Mouse (Mus musculus): ENCODE measurements around the gene Arsb.

Arsb gene

DNA sequence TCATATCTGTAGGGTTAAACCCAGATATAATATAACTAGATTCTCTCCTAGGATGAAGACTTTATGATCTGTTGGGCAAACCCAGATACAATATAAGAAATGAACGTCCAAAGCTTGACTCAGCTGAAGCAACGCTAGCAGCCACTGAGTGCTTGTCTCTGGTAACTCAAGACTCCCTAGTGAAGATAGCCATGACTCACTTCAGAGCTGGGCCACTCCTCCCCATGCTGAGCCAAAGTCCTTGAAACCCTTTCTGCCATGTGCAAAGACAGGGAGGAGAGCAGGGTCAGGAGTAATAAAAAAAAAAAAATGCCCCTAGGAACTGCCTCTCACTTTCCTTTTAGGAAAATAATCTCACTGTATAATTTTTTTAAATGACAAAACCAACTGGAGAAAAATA lies 68.7 kb downstream of the Arsb start:
- DNase-seq (ENCODE audit: low spot score in 2 of 2): no peak

DNA sequence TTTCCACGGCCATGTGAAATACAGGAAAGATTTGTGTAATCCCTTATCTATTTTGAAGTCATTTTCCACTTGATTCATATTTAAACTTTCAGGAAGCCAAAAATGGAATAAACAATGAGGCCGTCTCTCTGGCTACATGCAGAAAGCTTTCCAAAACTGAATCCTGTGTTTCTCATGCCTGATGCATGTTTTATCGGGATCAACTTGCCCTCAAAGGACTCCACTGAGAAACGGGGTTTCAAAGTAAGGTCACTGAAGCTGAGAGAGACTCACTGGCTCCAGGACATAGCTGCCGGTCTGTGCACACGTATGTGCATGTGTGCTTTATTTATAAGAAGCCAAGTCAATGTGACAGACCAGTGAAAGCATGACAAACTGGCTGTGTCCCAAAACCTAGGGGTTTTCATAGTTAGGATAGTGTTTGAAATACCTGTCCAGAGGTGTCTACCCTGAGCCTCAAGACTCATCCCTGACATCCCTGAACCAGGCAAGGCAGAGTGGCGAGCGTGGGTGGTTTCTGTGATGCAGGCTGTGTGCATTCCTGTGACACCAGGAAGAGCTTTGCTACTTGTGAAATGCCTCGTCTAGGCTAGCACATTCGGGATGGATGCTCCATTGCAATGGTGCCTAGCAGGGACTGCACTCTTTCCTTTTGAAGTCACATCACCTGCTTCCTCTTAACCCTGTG lies 75.5 kb downstream of the Arsb start:
- no peak for DNase-seq (ENCODE audit: low spot score in 2 of 2)

DNA sequence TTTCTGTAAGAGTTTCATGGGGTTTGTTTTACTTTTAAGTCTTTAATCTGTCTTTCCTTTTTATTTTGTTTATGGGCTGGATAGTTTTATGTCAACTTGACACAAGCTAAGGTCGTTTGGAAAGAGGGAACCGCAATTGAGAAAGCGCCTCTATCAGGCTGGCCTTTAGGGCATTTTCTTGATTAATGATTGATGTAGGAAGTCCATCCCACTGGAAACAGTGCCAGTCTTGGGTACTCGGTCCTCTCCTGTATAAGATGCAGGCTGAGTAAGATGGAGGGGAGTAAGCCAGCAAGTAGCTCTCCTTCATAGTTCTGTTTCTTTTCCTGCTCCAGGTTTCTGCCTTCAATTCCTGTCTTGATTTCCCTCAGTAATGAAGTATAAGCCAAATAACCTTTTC lies 76.2 kb downstream of the Arsb start:
- DNase-seq (ENCODE audit: low spot score in 2 of 2): no peak

DNA sequence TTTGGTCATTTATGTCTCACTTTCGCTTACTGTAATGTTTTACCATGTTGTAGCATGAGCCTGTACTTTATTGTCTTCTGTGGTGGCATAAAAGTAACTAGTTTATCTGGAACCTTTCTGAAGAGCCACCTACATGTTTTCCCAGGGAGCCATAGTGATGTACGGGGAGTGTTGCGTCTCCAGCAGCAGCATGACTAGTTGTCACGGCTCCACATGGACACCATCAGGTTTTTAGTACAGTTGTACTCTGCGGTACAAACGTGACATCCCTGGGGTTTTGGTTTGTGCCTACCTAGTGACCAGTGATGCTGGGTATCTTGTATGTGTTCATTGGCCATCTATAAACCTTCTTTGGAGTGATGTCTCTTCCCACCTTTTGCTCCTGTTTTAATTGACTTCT lies 77.2 kb downstream of the Arsb start:
- no peak for DNase-seq (ENCODE audit: low spot score in 2 of 2)

DNA sequence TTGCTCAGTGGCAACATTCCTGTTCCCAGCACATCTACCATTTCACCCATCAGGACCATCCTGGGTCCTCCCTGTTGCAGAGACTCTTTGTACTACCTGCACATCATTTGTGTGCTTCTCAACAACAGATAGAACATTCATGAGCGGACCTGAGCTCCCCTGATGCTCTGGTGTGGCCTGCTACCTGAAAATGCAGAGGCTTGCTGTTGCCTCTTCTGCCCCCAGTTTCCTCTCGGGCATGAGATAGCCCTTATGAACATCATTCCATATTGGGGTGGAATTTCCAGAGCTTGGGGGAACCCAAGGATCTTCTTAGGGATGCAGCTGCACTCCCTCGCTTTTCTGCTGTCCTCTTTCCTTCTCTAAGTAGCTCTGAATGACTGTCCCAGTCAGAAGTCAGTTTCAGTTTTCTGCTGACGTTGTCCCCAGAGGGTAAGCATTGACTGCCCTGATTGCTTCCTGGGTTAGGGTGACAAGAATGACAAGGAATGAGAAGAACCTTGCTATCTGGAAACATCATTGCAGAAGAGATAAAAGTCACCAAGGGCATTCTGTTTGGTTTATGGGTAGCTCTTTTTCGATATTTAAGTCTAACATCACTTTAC lies 78.4 kb downstream of the Arsb start:
- no peak for DNase-seq (ENCODE audit: low spot score in 2 of 2)

DNA sequence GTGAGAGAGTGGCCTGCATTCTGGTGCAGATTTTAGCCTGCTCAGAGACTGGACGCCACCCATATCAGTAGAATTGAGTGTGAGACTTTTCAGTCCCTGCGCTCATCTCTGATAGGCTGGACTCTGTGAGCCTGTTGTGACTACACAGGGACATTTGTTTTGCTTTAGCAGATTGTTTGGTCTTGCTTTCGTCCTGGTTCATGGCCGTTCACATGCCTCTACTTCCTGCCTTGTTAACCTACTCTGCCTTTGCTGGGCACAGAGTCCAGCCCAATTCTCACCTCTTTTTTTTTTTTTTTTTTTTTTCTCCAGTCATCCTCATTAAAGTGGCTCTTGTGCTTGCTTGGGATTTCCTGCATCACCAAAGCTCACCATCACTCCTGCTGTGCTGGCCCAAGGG lies 79.2 kb downstream of the Arsb start:
- no peak for DNase-seq (ENCODE audit: low spot score in 2 of 2)

DNA sequence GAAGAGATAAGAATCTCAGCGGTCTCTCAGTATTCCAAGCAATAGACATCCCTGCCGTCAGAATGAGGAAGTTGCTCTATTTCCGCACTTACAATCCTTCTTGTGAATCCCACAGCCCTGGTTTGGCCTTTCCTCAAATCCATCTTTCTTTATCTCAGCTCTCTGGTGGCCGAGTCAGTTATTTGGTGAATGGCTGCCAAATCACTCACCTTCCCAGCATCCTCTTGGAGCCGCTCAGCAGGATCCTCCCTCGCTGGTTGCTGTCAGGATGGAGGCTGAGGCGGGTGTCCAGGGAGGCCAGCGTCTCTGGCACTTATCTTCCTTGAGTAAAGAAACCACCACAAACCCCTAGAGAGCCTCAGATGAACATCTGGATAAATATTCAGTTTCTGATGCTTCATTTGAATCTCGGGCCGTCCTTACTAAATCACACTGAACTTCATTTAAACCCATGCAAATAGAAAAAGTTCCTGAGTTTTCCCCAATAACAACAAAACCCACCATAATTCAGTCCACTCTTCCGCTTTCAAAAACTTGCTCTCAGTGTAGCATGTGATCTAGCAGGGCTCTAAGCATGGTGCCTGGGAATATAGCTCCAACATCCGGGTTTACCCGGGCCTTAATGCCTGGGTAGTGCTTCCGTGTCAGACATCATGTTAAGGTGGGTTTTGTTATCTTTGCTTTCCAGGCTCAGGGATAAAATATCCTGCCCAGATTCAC lies 81.1 kb downstream of the Arsb start:
- DNase-seq (ENCODE audit: low spot score in 2 of 2): no peak

DNA sequence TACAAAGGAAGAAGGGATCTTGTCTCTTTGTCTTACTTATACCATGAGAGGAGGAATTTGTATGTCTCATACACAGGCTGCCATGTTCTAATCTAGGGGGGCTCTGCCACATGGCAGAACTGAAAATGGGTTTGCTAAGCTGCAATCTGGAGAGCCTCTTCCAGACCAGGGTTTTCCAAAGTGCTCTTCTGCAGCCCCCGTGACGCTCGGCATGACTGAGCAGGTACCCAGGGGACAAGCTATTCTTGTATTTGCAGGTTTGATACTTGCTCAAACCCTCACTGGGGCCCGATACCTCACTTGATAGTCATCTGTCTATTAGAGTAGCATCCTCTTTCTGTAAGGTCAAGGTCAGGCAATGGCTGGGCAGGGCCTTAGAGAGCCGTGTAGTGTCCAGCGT lies 82.3 kb downstream of the Arsb start:
- DNase-seq (ENCODE audit: low spot score in 2 of 2): no peak

DNA sequence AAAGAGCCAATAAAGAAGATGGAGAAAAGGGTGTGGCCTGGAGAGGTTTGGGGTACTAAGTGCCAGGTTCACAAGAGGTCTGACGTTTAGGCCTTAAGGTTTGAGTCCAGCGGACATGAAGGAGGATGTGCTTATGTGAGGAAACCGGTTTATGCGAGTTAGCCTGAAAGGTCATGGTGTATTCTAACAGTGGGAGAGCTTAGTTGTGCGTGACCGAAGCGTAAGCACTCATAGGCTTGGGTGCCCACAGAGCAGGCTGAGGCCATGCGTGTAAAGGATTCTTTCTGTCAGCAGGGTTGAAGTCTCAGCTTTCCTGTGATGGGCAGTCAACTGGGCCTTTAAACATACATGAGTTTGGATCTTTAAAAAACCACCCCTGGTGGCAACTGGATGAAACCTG lies 82.9 kb downstream of the Arsb start:
- no peak for DNase-seq (ENCODE audit: low spot score in 2 of 2)

DNA sequence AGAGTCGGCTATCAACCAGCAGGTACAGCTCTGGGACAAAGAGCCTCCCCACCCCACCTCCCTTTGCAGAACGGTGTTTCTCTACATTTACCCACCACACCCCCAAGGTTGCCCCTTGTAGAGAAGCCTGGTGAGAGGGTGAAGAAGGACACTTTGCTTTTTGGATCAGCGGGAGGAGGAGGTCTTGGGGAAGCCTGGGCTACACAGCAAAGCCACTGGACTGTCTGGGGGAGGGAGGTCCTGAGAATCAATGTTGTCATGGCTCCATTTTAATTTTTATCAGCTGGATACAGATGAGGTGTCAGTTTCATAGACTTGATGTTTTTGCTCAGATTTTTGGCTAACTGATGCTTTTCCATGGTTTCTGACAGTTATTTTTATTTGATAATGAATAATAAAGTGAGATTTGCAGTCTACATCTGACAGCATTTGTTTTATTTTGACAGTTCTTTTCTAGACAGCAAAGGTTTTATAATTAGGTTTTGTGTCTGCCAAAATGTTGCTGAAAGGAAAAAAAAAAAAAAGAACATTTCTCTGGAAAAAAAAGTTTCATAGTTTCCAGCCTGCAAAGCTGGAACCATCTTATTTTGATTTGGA lies 83.6 kb downstream of the Arsb start:
- no peak for DNase-seq (ENCODE audit: low spot score in 2 of 2)

DNA sequence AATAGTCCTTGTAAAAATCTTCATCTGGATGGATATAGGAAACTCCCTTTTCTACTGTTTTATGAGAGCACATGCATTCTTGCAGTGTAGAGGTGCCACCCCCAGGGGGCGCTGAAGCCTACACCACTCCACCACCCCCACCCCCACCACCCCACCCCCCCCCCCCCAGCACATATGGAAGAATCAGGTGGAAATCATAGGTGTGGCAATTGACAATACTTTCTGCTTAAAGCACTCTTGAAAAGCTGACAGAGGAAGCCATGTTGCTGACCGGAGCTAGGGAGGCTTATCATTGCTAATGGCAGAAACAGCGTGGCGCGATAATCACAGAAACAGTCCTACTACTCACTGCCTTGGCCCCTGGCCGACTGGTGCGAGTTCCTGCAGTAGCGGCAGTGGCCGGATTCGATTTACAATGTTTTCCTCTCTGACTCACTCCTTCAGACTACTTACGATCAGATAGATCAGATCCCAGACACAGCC lies 84.3 kb downstream of the Arsb start:
- no peak for DNase-seq (ENCODE audit: low spot score in 2 of 2)

DNA sequence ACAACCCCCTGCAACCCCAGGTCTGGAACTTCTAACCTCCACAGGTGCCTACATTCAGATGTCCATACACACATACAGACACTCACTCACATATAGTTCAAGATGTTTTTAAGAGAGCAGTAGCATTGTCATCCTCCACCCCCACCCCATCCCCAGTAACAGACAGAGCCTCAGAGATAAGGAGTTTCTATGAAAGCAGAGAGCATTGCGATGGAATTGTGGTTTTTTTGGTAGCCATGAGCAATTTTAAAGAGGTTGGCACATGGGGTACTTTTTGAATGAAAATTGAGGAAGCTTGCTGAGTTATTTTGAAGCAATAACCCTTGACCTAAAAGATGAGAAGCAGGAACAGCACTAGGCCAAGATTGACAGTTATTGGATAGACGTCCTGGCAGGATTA lies 89.8 kb downstream of the Arsb start:
- DNase-seq (ENCODE audit: low spot score in 2 of 2): no peak

DNA sequence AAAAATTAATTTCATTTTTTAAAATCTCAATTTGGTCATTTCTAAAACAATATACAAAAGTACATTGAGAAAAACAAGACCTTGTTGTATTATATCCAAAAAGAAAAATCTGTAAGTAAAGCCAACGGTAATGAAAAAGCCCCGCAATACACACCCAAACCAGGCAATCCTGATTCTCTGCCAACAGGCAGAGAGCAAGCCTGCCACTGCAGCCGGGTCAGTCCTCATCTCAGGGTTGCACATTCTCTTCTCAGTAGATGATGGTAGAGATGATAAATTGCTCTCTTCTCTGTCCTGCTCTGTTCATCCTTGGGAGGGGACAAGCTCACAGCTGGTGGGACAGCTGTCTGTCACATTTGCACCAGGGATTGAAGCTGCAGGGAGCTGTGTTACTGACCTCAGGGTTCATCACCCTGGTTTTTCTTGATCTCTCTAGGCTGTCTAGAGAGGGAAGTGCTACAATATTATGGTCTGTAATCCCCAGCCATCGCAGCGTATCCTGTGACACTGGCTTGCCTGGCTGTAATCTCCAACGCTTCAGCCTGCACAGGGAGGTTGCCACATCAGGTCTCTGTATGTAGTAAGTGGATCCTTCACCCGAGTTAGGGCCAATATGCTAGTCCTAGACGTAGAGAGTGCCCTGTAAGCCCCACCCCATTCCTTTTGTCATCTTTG lies 92.8 kb downstream of the Arsb start:
- DNase-seq (ENCODE audit: low spot score in 2 of 2): no peak

DNA sequence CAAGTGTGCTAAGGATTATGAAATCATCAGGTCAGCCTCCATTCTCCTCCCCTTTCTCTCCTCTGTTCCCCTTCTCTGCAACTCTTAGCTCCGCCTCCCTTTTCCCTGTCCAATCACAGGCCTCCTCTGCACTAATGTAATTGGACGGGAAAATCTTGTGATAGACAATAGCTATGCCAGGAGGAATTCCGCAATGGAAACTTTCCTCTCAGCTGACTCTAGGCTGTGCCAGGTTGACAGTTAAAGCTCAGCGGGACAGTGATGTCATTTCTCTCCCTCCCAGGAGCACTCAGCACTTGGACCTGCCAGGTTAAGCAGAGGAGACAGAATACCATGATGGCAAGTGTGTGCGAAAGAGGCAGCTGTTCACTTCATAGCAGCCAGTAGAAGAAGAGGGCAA lies 95.2 kb downstream of the Arsb start:
- no peak for DNase-seq (ENCODE audit: low spot score in 2 of 2)

DNA sequence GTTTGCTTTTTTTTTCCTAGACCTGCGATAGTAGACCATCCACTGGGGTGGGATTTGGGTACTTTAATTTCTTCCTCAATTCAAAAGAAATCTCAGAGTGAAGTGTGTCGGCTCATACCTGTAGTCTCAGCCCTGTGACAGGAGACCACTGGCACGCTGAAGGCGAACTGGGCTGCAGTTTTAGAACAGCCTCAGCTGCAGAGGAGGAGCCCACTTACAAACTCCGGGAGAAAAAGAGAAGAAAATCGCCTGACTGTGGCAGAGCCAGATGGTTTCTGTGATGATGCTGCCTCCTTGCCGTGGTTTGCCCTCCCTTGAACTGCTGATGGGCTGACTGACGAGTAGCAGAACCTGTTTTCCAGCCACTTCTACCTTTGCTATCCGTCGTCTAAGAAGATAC lies 100.3 kb downstream of the Arsb start:
- DNase-seq (ENCODE audit: low spot score in 2 of 2): no peak

DNA sequence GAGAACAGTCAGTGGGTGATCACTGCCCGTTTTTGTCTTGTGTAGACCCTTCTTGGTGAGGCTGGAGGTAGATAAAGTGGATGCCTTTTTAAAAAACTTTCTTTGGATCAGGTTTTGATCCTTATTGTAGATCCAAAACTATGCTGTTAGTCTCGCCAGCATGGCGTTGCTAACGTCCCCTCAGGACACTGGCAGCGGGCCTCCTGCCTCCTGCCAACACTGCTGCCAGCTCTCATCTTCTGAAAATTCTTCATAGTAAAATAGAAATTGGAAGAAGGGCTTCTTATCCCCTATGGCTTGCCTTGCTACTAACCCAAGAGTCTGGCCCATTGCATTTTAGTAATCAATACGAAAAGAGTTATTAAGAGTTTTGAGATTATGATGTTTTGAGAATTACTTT lies 101.2 kb downstream of the Arsb start:
- no peak for DNase-seq (ENCODE audit: low spot score in 2 of 2)

DNA sequence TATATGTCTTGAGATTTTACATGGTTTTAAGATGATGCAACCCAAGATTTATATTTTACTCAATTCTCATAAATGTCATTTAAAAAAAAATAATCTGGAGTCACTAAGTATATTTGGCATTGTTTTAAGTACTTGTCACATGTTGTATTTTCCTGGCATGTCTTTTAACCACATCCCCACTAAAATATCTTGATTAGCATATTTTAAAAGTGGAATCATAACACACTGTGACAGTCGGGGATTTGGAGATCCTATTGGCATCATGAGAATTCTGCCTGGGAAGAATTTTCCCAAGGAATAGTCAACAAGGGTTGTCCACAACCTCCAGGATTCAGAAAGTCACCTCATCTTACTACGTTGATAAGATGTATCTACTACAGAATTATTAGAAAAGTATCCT lies 106.5 kb downstream of the Arsb start:
- no peak for DNase-seq (ENCODE audit: low spot score in 2 of 2)

DNA sequence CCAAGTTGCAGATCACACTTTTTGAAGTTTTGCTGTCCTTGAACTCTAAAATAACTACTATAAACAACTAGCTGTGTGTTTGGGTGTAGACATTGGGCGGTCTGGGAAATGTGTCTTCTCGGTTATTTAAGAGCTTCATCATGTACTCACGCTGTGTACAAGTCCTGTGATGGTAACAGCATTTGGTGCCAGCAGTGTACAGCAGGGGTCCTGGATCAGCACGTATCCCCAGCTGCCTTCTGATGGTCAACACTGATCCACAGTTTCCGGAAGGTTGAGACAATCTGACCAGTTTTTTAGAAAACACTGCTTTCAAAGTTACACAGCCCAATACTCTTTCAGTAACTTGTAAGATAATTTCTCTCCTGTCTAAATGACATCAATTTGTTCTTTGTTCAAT lies 108.0 kb downstream of the Arsb start:
- DNase-seq (ENCODE audit: low spot score in 2 of 2): no peak

DNA sequence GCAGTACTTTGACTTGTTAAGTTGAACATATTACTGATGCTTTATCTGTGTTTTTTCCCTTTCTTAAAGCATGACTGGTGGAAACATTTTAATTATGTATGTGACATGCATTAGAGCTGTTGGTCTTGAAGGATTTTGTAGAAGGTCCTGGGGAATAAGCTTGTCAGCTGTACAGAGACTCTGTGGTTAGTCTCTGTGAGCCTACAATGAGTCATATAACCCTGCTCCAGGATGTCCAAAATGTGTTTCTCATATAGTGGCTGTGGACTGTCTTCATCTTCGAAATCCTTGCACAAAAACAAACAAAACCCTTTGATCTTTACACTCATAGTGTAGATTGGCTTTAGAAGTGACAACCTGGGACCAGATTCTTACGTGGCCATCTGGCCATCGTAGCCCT lies 110.7 kb downstream of the Arsb start:
- DNase-seq (ENCODE audit: low spot score in 2 of 2): no peak

DNA sequence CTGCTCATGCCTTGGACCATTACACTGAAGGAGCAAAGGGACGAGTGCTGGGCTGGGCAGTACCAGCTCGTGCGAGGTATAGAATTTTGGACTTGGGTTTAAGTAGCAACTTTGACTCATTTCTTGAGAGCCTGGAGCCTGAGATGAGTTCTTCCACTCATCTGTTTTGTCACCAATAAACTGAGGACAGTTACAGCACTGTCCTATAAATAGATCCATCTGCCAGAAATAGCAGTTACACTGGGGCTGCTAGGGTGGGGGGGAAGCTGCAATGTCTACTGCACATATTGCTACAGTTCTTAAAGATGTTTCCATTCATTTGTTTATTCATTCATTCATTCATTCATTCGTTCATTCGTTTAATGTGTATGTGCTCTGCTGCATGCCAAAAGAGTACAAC lies 115.6 kb downstream of the Arsb start:
- DNase-seq (ENCODE audit: low spot score in 2 of 2): no peak

DNA sequence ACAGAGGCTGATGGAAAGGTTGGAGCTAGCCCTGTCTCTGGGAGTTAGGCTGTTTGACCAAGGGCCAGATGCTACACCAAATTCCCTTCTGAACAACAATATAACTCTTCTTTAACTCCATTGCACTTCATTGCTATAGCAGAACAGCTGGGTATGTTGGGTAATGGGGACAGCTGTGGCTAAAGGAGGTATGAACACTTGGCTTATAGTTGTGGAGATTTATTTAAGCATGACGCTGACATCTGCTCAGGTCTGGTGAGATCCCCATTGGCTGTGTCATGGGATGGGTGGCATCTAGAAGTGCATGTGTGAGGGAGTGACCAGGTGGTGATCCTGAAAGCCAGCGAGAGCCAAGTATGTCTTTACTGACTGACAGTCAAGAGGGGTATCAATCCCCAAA lies 116.8 kb downstream of the Arsb start:
- DNase-seq (ENCODE audit: low spot score in 2 of 2): no peak

DNA sequence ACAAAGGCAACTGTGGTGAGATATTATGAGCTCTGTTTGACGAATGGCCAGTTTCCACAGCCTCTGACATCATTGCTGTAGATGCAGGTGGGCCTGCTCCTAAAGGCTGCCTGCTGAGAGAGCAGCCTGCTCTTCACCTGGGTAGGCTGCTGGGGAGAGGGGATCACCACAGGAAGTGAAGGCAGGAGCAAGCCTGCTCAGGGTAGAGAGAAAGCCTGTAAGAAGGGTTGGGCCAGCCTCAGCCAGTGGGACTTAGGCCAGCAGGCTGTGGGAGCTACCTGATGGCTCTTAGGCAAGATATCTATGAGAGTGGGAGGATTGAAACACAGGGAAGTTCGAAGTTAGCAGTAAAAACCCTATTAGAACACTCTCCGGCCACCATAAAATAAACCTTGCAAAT lies 117.5 kb downstream of the Arsb start:
- no peak for DNase-seq (ENCODE audit: low spot score in 2 of 2)

Measured in spleen, postnatal 36 days (tissue).